Mouse (Mus musculus): ENCODE results near the gene Fxyd2. TPM values are rescaled to one million over a fixed set of nuclear protein-coding genes. Genes with fewer than 3 reads are reported as not detected.

Fxyd2 gene
- polyA plus RNA-seq, 1 experiment from 2014 or later, result 5.3 TPM

DNA sequence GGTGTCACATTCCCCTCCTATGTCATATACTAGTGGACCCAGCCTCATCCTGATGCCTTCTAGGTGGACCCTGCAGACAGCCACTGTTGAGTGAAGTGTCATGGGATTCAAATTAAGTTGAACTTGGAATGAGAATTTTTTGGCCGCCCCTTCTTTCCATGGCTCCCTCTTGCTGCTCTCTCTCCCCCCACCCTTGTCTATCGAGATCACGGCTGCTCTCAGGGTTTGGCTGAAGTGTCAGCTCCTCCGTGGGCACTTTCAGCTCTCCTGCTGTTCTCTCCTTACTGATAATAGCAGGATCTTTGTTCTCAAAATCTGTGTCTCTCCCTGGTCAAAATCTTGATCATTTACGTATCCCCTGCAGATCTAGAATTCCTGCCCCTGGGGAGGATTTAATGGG, 16.6 kb upstream of the Fxyd2 start:
- no peaks in the 10 kb centered on the region for H3K27me3 ChIP-seq (ENCODE audit: control insufficient read depth, insufficient read depth, low read length)
- no peak overlapping the region for H3K4me2 ChIP-seq (replicated peaks; ENCODE audit: low read depth, low read length)
- no peak overlapping the region for H3K9ac ChIP-seq (replicated peaks; ENCODE audit: low read depth, low read length)
- no peak for ATAC-seq (ENCODE audit: insufficient number of reproducible peaks, insufficient read depth, low FRiP score, low read depth)
- no peaks in the 10 kb centered on the region for H3K36me3 ChIP-seq (ENCODE audit: control insufficient read depth, insufficient read depth, low read length)
- H3K4me3 ChIP-seq (ENCODE audit: low read depth, low read length), result no peak overlapping the region
- H3K9me3 ChIP-seq (ENCODE audit: control insufficient read depth, low read depth, low read length), result no peaks in the 10 kb centered on the region
- 83% methylated on average over 5 of the region's 5 CpGs for WGBS
- no peak overlapping the region for H3K27ac ChIP-seq (ENCODE audit: low read length)
- no peaks in the 10 kb centered on the region for H3K4me1 ChIP-seq (ENCODE audit: control insufficient read depth, insufficient read depth, low read length)

DNA sequence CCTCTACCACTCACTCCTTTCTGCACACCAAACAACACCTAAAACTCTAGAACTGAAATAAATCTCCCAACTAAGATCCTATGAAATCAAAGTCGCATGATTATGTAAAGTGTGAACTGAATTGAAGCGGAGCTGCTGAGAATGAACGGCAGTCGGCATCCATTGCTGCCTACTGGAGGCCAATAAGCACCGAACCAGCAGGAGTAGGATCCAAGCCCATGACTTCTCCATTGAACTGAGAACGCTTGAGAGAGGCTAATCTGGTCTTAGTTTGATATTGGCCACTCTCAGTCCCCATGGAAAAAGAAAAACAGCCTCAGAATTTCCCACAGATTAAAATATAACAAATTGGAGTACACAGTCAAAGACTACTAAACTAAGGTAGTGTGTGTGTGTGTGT, 15.6 kb upstream of the Fxyd2 start:
- Histone ChIP-seq H3K9ac (replicated peaks; ENCODE audit: low read depth, low read length) (no peak overlapping the region), H3K36me3 (ENCODE audit: control insufficient read depth, insufficient read depth, low read length) (no peaks in the 10 kb centered on the region), H3K4me1 (ENCODE audit: control insufficient read depth, insufficient read depth, low read length) (no peaks in the 10 kb centered on the region), H3K27ac (ENCODE audit: low read length) (no peak overlapping the region), H3K4me3 (ENCODE audit: low read depth, low read length) (no peak overlapping the region), H3K9me3 (ENCODE audit: control insufficient read depth, low read depth, low read length) (no peaks in the 10 kb centered on the region), H3K4me2 (replicated peaks; ENCODE audit: low read depth, low read length) (no peak overlapping the region), H3K27me3 (ENCODE audit: control insufficient read depth, insufficient read depth, low read length) (no peaks in the 10 kb centered on the region)
- WGBS, result 93% methylated on average over 6 of the region's 6 CpGs
- no peak for ATAC-seq (ENCODE audit: insufficient number of reproducible peaks, insufficient read depth, low FRiP score, low read depth)

DNA sequence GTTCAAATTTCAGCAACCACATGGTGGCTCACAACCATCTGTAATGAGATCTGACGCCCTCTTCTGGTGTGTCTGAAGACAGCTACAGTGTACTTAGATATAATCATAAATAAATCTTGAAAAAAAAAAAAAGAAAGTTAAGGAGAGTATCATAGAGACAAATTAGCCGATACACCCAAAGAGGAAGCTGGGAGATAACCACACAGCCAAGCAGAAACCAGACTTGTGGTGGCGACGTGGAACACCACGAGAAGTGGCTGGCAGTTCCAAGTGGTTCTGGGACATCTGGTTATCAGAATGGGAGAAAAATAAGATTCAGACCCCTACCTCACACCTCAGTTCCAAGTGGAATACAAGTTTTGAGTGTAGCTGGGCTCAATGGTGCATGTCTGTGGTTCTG, 12.8 kb upstream of the Fxyd2 start:
- no peaks in the 10 kb centered on the region for H3K4me1 ChIP-seq (ENCODE audit: control insufficient read depth, insufficient read depth, low read length)
- no peak overlapping the region for H3K27ac ChIP-seq (ENCODE audit: low read length)
- H3K9me3 ChIP-seq (ENCODE audit: control insufficient read depth, low read depth, low read length), result no peaks in the 10 kb centered on the region
- no peaks in the 10 kb centered on the region for H3K27me3 ChIP-seq (ENCODE audit: control insufficient read depth, insufficient read depth, low read length)
- ATAC-seq (ENCODE audit: insufficient number of reproducible peaks, insufficient read depth, low FRiP score, low read depth), result no peak
- WGBS, result 84% methylated on average over 5 of the region's 5 CpGs
- H3K4me3 ChIP-seq (ENCODE audit: low read depth, low read length), result no peak overlapping the region
- H3K9ac ChIP-seq (replicated peaks; ENCODE audit: low read depth, low read length), result no peak overlapping the region
- H3K4me2 ChIP-seq (replicated peaks; ENCODE audit: low read depth, low read length), result no peak overlapping the region
- H3K36me3 ChIP-seq (ENCODE audit: control insufficient read depth, insufficient read depth, low read length), result no peaks in the 10 kb centered on the region

DNA sequence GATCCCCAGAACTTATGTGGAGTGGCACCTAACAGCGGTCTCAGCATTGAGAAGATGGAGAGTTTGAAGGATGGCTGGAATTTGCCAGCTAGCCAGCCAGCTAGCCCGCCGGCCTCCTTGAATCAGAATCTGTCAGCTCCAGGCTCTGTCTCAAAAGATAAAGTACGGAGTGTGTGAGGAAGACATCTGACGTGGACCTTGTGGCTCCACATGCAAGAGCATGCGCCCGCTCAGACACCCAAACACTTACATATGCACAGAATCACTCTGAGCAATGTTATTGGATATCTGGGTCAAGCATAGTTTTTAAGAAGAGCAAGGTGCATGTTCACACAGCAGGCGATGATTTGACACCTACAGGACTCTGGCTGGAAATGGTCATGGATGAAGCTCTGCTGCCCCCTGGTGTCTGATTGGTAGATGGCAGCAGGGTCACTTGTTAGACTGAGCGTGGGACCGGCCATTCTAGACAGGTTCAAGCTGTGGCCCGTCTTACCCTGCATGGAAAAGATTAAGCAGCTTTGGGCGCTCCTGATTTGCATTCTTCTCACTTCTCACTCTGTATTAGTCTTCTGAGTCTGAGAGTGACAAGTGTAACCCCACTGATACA, 11.0 kb upstream of the Fxyd2 start:
- H3K9me3 ChIP-seq (ENCODE audit: control insufficient read depth, low read depth, low read length), result no peaks in the 10 kb centered on the region
- no peak overlapping the region for H3K4me3 ChIP-seq (ENCODE audit: low read depth, low read length)
- peak; percentile 79; the same call in 1 of the 2 replicates for ATAC-seq (ENCODE audit: insufficient number of reproducible peaks, insufficient read depth, low FRiP score, low read depth)
- WGBS, result 38% methylated on average over 12 of the region's 12 CpGs
- no peaks in the 10 kb centered on the region for H3K4me1 ChIP-seq (ENCODE audit: control insufficient read depth, insufficient read depth, low read length)
- H3K27ac ChIP-seq (ENCODE audit: low read length), result no peak overlapping the region
- no peaks in the 10 kb centered on the region for H3K27me3 ChIP-seq (ENCODE audit: control insufficient read depth, insufficient read depth, low read length)
- no peak overlapping the region for H3K4me2 ChIP-seq (replicated peaks; ENCODE audit: low read depth, low read length)
- no peak overlapping the region for H3K9ac ChIP-seq (replicated peaks; ENCODE audit: low read depth, low read length)
- H3K36me3 ChIP-seq (ENCODE audit: control insufficient read depth, insufficient read depth, low read length), result peaks cover 10% of the 10 kb centered on the region

DNA sequence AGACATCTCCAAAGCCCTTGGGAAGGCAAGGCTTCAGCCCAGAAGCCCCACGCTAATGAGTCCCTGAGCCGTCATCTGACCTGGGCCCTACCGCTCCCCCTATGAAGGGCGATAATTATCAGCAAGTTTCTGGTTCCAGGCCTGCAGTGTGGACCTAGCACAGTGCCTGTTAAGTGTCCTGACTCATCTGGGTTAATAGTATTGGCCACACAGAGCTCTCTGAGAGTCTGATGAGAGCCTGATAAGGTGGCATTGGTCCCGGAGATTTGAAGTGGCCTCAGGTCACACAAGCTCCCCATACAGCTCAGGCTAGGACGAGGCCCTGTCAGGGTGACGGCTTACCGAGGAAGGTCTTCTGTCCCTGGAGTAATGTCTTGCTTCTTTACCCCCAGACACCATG, 9.9 kb upstream of the Fxyd2 start:
- H3K36me3 ChIP-seq (ENCODE audit: control insufficient read depth, insufficient read depth, low read length), result peaks cover 10% of the 10 kb centered on the region

DNA sequence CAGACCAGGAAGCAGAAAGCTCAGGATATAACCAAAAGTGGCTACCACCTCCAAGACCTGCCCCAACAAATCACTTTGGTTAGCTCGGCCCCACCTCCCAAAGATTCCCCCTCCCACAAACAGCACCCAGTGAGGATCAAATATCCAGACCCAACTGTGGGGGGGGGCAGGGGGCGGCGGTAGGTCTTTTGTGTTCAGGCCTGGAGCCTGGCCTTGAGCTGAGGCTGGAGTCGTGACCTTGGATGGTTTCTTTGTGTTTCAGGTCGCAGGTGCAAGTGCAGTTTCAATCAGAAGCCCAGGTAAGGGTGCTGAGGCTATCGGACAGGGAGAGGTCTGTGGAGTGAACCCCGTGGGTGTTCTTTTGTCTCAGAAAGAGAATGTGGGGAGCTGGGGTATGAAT, 8.2 kb upstream of the Fxyd2 start:
- peaks cover 10% of the 10 kb centered on the region for H3K36me3 ChIP-seq (ENCODE audit: control insufficient read depth, insufficient read depth, low read length)
- H3K27me3 ChIP-seq (ENCODE audit: control insufficient read depth, insufficient read depth, low read length), result no peaks in the 10 kb centered on the region
- 61% methylated on average over 7 of the region's 7 CpGs for WGBS
- H3K27ac ChIP-seq (ENCODE audit: low read length), result no peak overlapping the region
- ATAC-seq (ENCODE audit: insufficient number of reproducible peaks, insufficient read depth, low FRiP score, low read depth), result no peak
- H3K4me3 ChIP-seq (ENCODE audit: low read depth, low read length), result no peak overlapping the region
- no peaks in the 10 kb centered on the region for H3K4me1 ChIP-seq (ENCODE audit: control insufficient read depth, insufficient read depth, low read length)
- no peak overlapping the region for H3K9ac ChIP-seq (replicated peaks; ENCODE audit: low read depth, low read length)
- H3K4me2 ChIP-seq (replicated peaks; ENCODE audit: low read depth, low read length), result no peak overlapping the region
- H3K9me3 ChIP-seq (ENCODE audit: control insufficient read depth, low read depth, low read length), result no peaks in the 10 kb centered on the region

More for the DNA sequence above, 9.9 kb upstream of the Fxyd2 start:
- no peak for ATAC-seq (ENCODE audit: insufficient number of reproducible peaks, insufficient read depth, low FRiP score, low read depth)
- no peak overlapping the region for H3K4me3 ChIP-seq (ENCODE audit: low read depth, low read length)
- no peaks in the 10 kb centered on the region for H3K27me3 ChIP-seq (ENCODE audit: control insufficient read depth, insufficient read depth, low read length)
- 88% methylated on average over 8 of the region's 8 CpGs for WGBS
- no peaks in the 10 kb centered on the region for H3K9me3 ChIP-seq (ENCODE audit: control insufficient read depth, low read depth, low read length)
- H3K9ac ChIP-seq (replicated peaks; ENCODE audit: low read depth, low read length), result no peak overlapping the region
- no peak overlapping the region for H3K4me2 ChIP-seq (replicated peaks; ENCODE audit: low read depth, low read length)
- no peaks in the 10 kb centered on the region for H3K4me1 ChIP-seq (ENCODE audit: control insufficient read depth, insufficient read depth, low read length)
- no peak overlapping the region for H3K27ac ChIP-seq (ENCODE audit: low read length)

DNA sequence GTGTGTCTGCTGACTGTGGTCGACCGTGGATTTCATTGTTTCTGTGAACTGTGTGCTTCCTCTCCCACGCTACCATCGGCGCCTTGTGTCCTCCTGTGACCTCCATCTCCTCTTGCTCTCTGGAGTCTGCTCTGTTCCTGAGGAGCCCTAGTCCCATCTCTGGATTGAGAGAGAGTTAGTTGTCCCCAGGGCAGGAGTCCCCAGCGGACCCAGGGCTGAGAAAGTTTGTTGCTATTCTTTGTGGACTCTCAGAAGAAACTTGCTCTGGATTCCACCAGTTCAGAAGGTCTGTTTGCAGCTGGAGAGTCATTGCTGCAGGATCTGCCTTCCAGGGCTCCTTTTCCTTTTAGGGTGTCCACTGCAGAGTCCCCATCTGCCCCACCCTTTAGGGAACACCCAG, 4.3 kb upstream of the Fxyd2 start:
- Histone ChIP-seq H3K9me3 (ENCODE audit: control insufficient read depth, low read depth, low read length) (no peaks in the 10 kb centered on the region), H3K27ac (ENCODE audit: low read length) (no peak overlapping the region), H3K9ac (replicated peaks; ENCODE audit: low read depth, low read length) (no peak overlapping the region), H3K4me3 (ENCODE audit: low read depth, low read length) (no peak overlapping the region), H3K36me3 (ENCODE audit: control insufficient read depth, insufficient read depth, low read length) (peaks cover 10% of the 10 kb centered on the region), H3K27me3 (ENCODE audit: control insufficient read depth, insufficient read depth, low read length) (no peaks in the 10 kb centered on the region), H3K4me1 (ENCODE audit: control insufficient read depth, insufficient read depth, low read length) (no peaks in the 10 kb centered on the region), H3K4me2 (replicated peaks; ENCODE audit: low read depth, low read length) (no peak overlapping the region)
- WGBS, result 88% methylated on average over 6 of the region's 6 CpGs
- ATAC-seq (ENCODE audit: insufficient number of reproducible peaks, insufficient read depth, low FRiP score, low read depth), result no peak

DNA sequence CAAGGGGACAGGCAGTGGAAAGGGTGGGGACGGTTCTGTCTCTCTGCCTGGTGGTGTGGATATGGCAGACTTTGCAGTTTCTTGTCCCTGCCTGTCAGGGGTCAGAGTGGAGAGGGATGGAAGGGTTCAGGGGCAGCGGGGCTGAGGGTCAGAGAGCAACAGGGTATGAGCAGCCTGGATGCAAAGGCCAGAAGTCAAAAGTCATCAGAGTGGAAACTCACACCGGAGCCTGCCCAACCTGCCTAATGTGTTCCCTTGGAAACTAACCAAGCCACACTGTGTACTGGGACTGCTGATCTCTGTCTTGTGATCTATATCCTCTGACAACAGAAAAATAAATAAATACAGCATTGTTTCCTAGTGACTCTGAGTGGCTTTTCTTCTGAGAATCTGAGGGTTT, 3.7 kb upstream of the Fxyd2 start:
- H3K9ac ChIP-seq (replicated peaks; ENCODE audit: low read depth, low read length), result no peak overlapping the region
- H3K27ac ChIP-seq (ENCODE audit: low read length), result no peak overlapping the region
- H3K4me1 ChIP-seq (ENCODE audit: control insufficient read depth, insufficient read depth, low read length), result no peaks in the 10 kb centered on the region
- H3K36me3 ChIP-seq (ENCODE audit: control insufficient read depth, insufficient read depth, low read length), result peaks cover 10% of the 10 kb centered on the region
- H3K27me3 ChIP-seq (ENCODE audit: control insufficient read depth, insufficient read depth, low read length), result no peaks in the 10 kb centered on the region
- no peak overlapping the region for H3K4me2 ChIP-seq (replicated peaks; ENCODE audit: low read depth, low read length)
- WGBS, result 42% methylated on average over 3 of the region's 3 CpGs
- no peak overlapping the region for H3K4me3 ChIP-seq (ENCODE audit: low read depth, low read length)
- ATAC-seq (ENCODE audit: insufficient number of reproducible peaks, insufficient read depth, low FRiP score, low read depth), result no peak
- no peaks in the 10 kb centered on the region for H3K9me3 ChIP-seq (ENCODE audit: control insufficient read depth, low read depth, low read length)

DNA sequence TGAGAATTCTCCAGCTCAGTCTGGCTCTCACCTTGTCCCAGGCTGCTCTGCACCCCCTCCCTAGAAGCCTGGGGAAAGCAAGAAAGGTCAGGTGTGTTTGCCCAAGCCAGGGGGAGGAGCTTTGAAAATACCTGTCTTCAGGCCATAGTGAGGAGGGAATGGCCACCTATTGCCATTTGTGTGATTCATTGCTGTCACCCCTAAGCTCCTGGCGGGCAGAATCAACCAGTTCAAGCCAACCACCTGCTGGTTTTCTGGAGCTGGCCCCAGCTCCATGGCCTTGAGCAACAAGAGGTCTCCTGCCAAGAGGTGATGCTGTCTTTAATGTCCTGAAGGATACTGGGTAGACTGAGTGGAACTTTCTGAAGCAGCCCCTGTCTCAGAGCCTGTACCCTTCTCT, 1.1 kb upstream of the Fxyd2 start:
- no peaks in the 10 kb centered on the region for H3K9me3 ChIP-seq (ENCODE audit: control insufficient read depth, low read depth, low read length)
- H3K4me1 ChIP-seq (ENCODE audit: control insufficient read depth, insufficient read depth, low read length), result no peaks in the 10 kb centered on the region
- H3K36me3 ChIP-seq (ENCODE audit: control insufficient read depth, insufficient read depth, low read length), result no peaks in the 10 kb centered on the region; the same call in 1 of the 2 replicates
- no peak overlapping the region for H3K9ac ChIP-seq (replicated peaks; ENCODE audit: low read depth, low read length)
- H3K4me3 ChIP-seq (ENCODE audit: low read depth, low read length), result no peak overlapping the region
- WGBS, result 14% methylated on average over 1 of the region's 1 CpGs
- no peaks in the 10 kb centered on the region for H3K27me3 ChIP-seq (ENCODE audit: control insufficient read depth, insufficient read depth, low read length)
- H3K27ac ChIP-seq (ENCODE audit: low read length), result no peak overlapping the region
- ATAC-seq (ENCODE audit: insufficient number of reproducible peaks, insufficient read depth, low FRiP score, low read depth), result no peak
- no peak overlapping the region for H3K4me2 ChIP-seq (replicated peaks; ENCODE audit: low read depth, low read length)

All from stomach, embryonic 14.5 days (tissue).